Mouse (Mus musculus) cerebellum, adult 9-10 months (tissue): ENCODE measurements around the gene Acot11.
"Not testable (repeated sequence)": the region's sequence is repeated elsewhere in the genome, so short reads cannot be mapped to it uniquely, and the experiment has no call there.

Experiments used
- DNase-seq: peaks from one replicate; pipeline ENCODE4 v3.0.0; 2022

Acot11 gene

GRCm38 (mm10) chr4:106772558-106772957 lies 32.2 kb downstream of the Acot11 start:
- no peak for DNase-seq

- no peak for DNase-seq
Measured at GRCm38 (mm10) chr4:106769306-106769705, 35.5 kb downstream of the Acot11 start.

GRCm38 (mm10) chr4:106764166-106764565 lies 40.6 kb downstream of the Acot11 start:
- no peak for DNase-seq

GRCm38 (mm10) chr4:106751726-106752125 lies 53.1 kb downstream of the Acot11 start:
- DNase-seq: no peak

GRCm38 (mm10) chr4:106749699-106750098 lies 55.1 kb downstream of the Acot11 start:
- peak; percentile 64 for DNase-seq

- DNase-seq: no peak
Measured at GRCm38 (mm10) chr4:106747001-106747580, 57.7 kb downstream of the Acot11 start.

GRCm38 (mm10) chr4:106745862-106746261 lies 58.9 kb downstream of the Acot11 start:
- no peak for DNase-seq

GRCm38 (mm10) chr4:106737904-106738303 lies 66.9 kb downstream of the Acot11 start:
- no peak for DNase-seq

GRCm38 (mm10) chr4:106736884-106737283 lies 67.9 kb downstream of the Acot11 start:
- DNase-seq: not testable (repeated sequence)

GRCm38 (mm10) chr4:106733636-106734035 lies 71.2 kb downstream of the Acot11 start, which contains the start of gene Fam151a:
Fam151a (plus strand) TSS chr4:106733889.
- DNase-seq: no peak

- DNase-seq: no peak
Measured at GRCm38 (mm10) chr4:106730814-106731213, 74.0 kb downstream of the Acot11 start, which contains the start of gene Mroh7. Mroh7 (minus strand) TSS chr4:106730925.

- DNase-seq: peak; percentile 40
Measured at GRCm38 (mm10) chr4:106720631-106721030, 84.2 kb downstream of the Acot11 start.

GRCm38 (mm10) chr4:106713622-106714021 lies 91.2 kb downstream of the Acot11 start:
- no peak for DNase-seq

- DNase-seq: peak; percentile 78
Measured at GRCm38 (mm10) chr4:106708408-106708807, 96.4 kb downstream of the Acot11 start.

- no peak for DNase-seq
Measured at GRCm38 (mm10) chr4:106707957-106708356, 96.8 kb downstream of the Acot11 start.

GRCm38 (mm10) chr4:106705096-106705665 lies 99.6 kb downstream of the Acot11 start:
- DNase-seq: no peak

GRCm38 (mm10) chr4:106704416-106704815 lies 100.4 kb downstream of the Acot11 start:
- DNase-seq: peak; percentile 45

GRCm38 (mm10) chr4:106703956-106704355 lies 100.8 kb downstream of the Acot11 start:
- no peak for DNase-seq

- DNase-seq: no peak
Measured at GRCm38 (mm10) chr4:106700798-106701197, 104.0 kb downstream of the Acot11 start.

GRCm38 (mm10) chr4:106699989-106700388 lies 104.8 kb downstream of the Acot11 start:
- no peak for DNase-seq
